Mouse (Mus musculus) hindbrain, embryonic 12.5 days (tissue): ENCODE results near the gene Efna3. TPM values are rescaled to one million over a fixed set of nuclear protein-coding genes. Genes with fewer than 3 reads are reported as not detected.
A peak's percentile ranks its signal among the peaks of the same experiment; 100 is the strongest.

Experiments used
- ATAC-seq: fragments of 200-750 bp; cut with Nextera tagmentation; 2 replicates; pipeline ENCODE4 v1.8.0; 2017; ENCODE audit warnings: moderate TSS enrichment; ENCODE audit not compliant: low FRiP score
- H3K27ac ChIP-seq: fragments of 300-500 bp; sonication (generic); 2 replicates; pipeline ENCODE4 v1.5.1; 2016; ENCODE audit warnings: mild to moderate bottlenecking
- H3K27me3 ChIP-seq: fragments of 300-500 bp; sonication (generic); 2 replicates; pipeline ENCODE4 v1.6.1; 2016; ENCODE audit warnings: mild to moderate bottlenecking
- H3K36me3 ChIP-seq: fragments of 300-500 bp; sonication (generic); 2 replicates; pipeline ENCODE4 v1.6.1; 2016; ENCODE audit warnings: mild to moderate bottlenecking
- H3K4me1 ChIP-seq: fragments of 300-500 bp; sonication (generic); 2 replicates; pipeline ENCODE4 v1.6.1; 2016
- H3K4me2 ChIP-seq: fragments of 300-500 bp; sonication (generic); replicated peaks from 2 replicates; pipeline ENCODE4 v1.6.1; 2016; ENCODE audit warnings: mild to moderate bottlenecking
- H3K4me3 ChIP-seq: fragments of 300-500 bp; sonication (generic); 2 replicates; pipeline ENCODE4 v1.5.1; 2016; ENCODE audit warnings: mild to moderate bottlenecking
- H3K9ac ChIP-seq: fragments of 300-500 bp; sonication (generic); 2 replicates; pipeline ENCODE4 v1.6.1; 2016; ENCODE audit warnings: mild to moderate bottlenecking, moderate library complexity
- H3K9me3 ChIP-seq: fragments of 300-500 bp; sonication (generic); replicated peaks from 2 replicates; pipeline ENCODE4 v1.6.1; 2016; ENCODE audit warnings: mild to moderate bottlenecking
- WGBS: fragments of 180-500 bp; shearing (Covaris S2); methylation state at CpG from one replicate; pipeline ENCODE4 v1.1.7; 2016; 5-methylcytosine and 5-hydroxymethylcytosine counted together
- polyA plus RNA-seq: library from polyadenylated mRNA; unstranded; fragments of >200 nt; fragmentation: Nextera tagmentation; extraction: Ambion mirVana; gene quantifications from 2 replicates; pipeline ENCODE4 v1.2.1, GENCODE M21; 2016

The Efna3 gene
- polyA plus RNA-seq, 1 experiment from 2014 or later = 22.2 TPM

DNA sequence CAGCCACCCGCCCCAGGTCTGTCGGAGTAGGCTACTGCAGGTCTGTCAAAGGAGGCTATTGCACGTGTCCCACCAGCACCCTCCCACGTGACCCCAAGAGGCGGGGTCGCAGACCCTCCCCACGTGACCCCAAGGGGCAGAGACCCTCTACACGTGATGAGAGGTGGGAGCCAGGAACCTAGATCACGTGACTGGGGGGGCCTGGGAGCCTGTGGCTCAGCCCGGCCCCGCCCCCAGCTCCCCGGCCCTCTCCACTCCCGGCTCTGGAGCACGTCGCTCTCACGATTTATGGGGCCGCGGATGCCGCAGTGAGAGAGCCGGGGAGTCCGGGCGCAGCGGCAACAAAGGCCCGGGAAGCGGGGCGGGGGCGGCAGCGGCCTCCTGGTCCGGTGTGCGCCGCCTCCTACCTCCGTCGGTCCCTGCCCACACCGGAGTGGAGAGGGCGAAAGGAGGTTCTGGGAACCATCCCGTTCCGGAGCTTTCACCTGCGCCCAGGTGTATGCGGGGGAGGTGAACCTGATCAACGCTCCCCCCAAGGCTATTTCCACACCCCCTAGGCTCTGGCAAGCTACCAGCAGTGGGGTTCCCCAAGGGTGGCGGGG, 2.1 kb downstream of the Efna3 start:
- Histone ChIP-seq H3K4me1 (peaks cover 61% of the 10 kb centered on the region), H3K4me2 (peak overlapping the region; percentile 87), H3K36me3 (no peaks in the 10 kb centered on the region), H3K4me3 (peak overlapping the region; percentile 70), H3K27ac (peak overlapping the region; percentile 88), H3K9ac (peak overlapping the region; percentile 80), H3K9me3 (no peaks in the 10 kb centered on the region), H3K27me3 (peaks cover 67% of the 10 kb centered on the region)
- ATAC-seq = peak; percentile 15; the same call in 1 of the 2 replicates
- 1% methylated on average over 40 of the region's 41 CpGs for WGBS

DNA sequence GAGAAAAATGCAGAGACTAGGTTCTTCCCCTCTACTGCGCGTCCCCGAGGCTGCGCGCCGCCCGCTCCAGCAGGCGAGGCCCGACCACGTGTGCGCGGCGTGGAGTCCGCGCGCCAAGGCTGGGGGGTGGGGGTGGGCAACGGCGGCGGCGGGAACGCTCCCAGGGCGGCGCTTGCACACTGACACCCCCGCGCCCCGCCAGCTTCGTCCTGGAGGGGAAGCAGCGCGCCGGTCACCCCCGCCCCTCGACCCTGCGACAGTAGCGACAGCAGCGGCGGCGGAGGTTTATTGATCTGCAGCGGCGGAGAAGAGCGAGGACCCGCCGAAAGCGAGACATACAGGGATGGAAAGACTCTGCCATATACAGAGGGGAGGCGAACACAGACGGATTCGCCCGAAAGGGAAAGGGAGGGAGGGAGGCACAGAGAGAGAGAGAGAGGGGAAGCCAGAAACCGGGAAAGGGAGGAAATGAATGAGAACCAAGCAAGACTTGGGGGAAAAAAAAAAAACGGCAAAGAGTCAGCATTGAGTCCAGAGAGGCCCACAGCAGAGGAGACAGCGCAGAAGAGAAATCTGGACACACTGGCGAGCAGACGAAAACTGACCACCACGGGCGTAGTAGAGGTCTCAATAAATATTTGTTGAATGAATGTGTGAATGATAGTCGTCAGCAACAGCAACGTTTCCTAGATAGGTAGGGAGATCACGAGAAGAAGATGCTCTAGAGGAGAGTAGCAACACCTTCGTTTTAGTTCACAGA, 3.0 kb downstream of the Efna3 start:
- no peaks in the 10 kb centered on the region for H3K9me3 ChIP-seq
- H3K4me3 ChIP-seq = peak overlapping the region; percentile 70
- H3K36me3 ChIP-seq = no peaks in the 10 kb centered on the region
- H3K4me1 ChIP-seq = peaks cover 70% of the 10 kb centered on the region
- peak overlapping the region; percentile 87 for H3K4me2 ChIP-seq
- whole genome bisulfite sequencing = 4% methylated on average over 58 of the region's 58 CpGs
- H3K27ac ChIP-seq = peak overlapping the region; percentile 88
- peaks cover 72% of the 10 kb centered on the region for H3K27me3 ChIP-seq
- H3K9ac ChIP-seq = peak overlapping the region; percentile 51; the same call in 1 of the 2 replicates
- no peak for ATAC-seq

DNA sequence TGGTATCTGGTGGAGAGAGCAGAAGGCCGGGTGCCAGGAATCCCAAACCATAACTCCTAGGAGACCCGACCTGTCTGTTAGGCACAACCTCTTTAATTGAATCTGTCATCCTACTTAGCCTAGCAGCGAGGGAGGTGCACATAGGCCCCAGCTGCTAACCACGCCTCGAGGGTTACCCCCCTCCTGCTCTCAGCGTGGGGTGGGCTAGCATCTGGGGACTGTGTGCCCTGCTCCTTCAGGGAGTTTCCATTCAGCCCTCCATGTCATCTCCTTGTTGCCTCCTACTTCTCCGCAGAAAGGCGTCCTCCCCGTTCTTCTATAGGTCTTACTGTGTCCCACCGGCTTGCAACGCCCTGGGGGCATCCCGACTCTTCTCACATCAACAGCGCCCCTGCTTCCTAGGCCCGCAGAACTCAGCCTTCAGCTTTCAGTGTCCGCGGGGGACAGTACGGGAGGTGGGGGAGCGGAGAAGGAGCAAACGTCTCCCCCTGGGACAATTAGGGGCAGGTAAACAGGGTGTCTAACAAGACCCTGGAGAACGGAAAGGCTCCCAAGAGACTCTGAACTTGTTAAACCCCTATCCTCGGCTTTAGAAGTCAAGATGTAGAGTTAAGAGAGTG, 3.7 kb downstream of the Efna3 start:
- Histone ChIP-seq H3K9me3 (no peaks in the 10 kb centered on the region), H3K4me1 (peaks cover 72% of the 10 kb centered on the region), H3K4me3 (peak overlapping the region; percentile 70), H3K27me3 (peaks cover 69% of the 10 kb centered on the region), H3K36me3 (no peaks in the 10 kb centered on the region), H3K27ac (peak overlapping the region; percentile 88; the same call in 1 of the 2 replicates), H3K9ac (peak overlapping the region; percentile 51; the same call in 1 of the 2 replicates), H3K4me2 (peak overlapping the region; percentile 87)
- 5% methylated on average over 21 of the region's 21 CpGs for WGBS
- no peak for ATAC-seq

DNA sequence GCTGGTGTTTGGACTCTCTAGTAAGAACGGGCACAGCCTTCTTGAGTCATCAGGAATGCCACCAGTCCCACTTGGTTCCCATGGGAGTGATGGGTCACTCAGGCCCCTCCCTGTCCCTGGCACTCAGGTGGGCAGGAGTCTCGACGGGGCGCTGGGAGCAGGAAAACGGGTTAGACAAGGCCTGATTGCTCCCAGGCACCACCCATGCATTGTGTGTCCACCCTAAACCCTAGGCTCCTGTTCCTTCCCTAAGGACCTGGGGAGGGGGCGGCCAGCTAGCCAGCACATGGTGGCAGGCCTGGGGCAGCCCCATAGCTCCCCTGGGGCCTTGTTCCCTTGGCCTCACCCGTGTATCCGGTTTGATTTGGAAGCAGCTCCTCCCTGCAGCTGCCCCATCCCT, 4.4 kb downstream of the Efna3 start:
- no peak for ATAC-seq
- Histone ChIP-seq H3K27me3 (peaks cover 63% of the 10 kb centered on the region), H3K4me1 (peaks cover 72% of the 10 kb centered on the region), H3K4me2 (no peak overlapping the region), H3K27ac (no peak overlapping the region), H3K9ac (no peak overlapping the region), H3K36me3 (no peaks in the 10 kb centered on the region), H3K4me3 (no peak overlapping the region), H3K9me3 (no peaks in the 10 kb centered on the region)
- WGBS = 68% methylated on average over 8 of the region's 8 CpGs

DNA sequence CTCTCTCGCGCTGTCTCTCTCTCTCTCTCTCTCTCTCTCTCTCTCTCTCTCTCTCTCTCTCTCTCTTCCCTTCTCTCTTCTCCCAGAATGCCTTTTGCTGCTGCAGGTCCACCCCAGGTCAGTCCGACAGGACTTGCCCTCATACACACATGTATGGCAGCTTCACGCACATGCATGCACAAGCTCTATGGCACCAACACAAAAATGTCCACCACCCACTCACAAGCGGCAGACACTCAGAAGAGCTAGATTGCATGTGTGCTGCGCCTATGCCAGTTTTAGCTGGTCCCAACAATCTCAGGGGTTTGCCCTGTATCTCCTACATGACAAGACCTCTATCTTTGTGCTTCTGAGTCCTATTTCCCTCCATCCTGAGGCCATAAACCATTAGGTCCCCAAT, 5.5 kb downstream of the Efna3 start:
- H3K27ac ChIP-seq = no peak overlapping the region
- no peaks in the 10 kb centered on the region for H3K9me3 ChIP-seq
- no peak overlapping the region for H3K9ac ChIP-seq
- no peak for ATAC-seq
- peak overlapping the region; percentile 53; the same call in 1 of the 2 replicates for H3K4me2 ChIP-seq
- no peaks in the 10 kb centered on the region for H3K36me3 ChIP-seq
- H3K4me1 ChIP-seq = peaks cover 71% of the 10 kb centered on the region
- WGBS = 53% methylated on average over 6 of the region's 6 CpGs
- H3K4me3 ChIP-seq = no peak overlapping the region
- peaks cover 57% of the 10 kb centered on the region for H3K27me3 ChIP-seq

DNA sequence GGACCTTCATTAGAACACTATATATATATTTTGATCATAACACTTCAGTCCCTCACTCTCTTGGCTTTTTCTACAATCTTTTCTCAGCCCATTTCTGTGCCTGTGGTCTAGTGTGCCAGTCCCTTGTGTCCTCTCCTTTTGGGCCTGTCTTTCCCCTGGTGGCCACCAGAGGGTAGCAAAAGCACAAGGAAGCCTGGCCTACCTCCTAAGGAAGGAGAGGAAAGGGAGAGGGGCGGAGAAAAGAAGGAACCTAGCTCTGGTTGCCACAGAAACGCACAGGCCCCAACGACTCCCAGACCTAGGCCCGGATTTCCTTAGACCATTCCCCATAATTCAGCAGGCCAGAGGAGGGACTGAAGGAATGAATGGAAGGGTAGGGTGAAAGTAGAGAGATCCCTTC, 5.9 kb downstream of the Efna3 start:
- Histone ChIP-seq H3K9ac (no peak overlapping the region), H3K9me3 (no peaks in the 10 kb centered on the region), H3K4me3 (no peak overlapping the region), H3K36me3 (no peaks in the 10 kb centered on the region), H3K27me3 (peaks cover 53% of the 10 kb centered on the region), H3K27ac (no peak overlapping the region), H3K4me1 (peaks cover 66% of the 10 kb centered on the region), H3K4me2 (peak overlapping the region; percentile 53)
- 0% methylated on average over 4 of the region's 4 CpGs for WGBS
- peak; percentile 39; the same call in 1 of the 2 replicates for ATAC-seq

DNA sequence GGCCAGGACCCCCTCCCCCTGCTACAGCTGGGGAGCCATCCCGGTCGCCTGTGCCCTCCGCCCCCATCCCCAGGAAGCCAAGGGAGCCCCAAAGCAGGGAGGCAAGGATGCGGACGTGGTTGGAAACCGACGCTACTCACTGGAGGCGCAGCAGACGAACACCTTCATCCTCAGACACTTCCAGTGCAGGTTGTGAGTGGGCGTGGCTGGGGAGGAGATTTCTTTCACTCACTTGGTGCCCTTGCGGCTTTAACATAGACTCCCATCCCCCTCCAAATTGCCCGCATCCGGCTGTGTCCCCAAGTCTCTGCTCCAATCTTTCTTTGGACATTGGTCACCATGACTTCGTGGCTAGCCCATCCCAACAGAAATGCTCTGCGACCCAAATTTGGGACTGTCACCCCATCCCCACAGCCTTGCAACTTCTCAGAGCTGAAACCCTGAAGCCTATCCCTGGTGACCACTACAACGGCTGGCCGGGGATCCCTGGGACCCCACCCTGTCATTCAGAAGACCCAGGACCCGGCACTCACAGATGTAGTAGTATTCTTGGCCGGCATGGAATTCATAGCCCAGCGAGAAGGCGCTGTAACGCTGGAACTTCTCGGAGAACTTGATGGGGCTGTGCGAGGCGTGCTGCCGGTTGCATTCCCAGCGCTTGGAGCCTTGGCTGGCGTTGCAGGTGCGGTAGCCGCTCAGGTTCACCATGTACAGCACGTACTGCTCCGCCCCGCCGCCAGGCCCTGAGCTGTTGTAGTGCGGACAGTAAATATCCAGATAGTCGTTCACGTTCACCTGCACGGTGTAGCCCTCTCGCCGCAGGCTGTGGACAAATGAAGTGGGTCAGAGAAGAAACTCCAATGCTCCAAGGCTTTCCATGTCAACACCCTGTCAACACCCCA, 6.6 kb downstream of the Efna3 start:
- H3K36me3 ChIP-seq = no peaks in the 10 kb centered on the region
- 0 out of 2 replicates have a peak, but pooled peaks have one; percentile 0 for ATAC-seq
- peak overlapping the region; percentile 19 for H3K4me3 ChIP-seq
- no peak overlapping the region for H3K27ac ChIP-seq
- H3K9me3 ChIP-seq = no peaks in the 10 kb centered on the region
- WGBS = 9% methylated on average over 40 of the region's 40 CpGs
- peaks cover 47% of the 10 kb centered on the region for H3K27me3 ChIP-seq
- peaks cover 60% of the 10 kb centered on the region for H3K4me1 ChIP-seq
- H3K4me2 ChIP-seq = peak overlapping the region; percentile 53
- peak overlapping the region; percentile 1; the same call in 1 of the 2 replicates for H3K9ac ChIP-seq

DNA sequence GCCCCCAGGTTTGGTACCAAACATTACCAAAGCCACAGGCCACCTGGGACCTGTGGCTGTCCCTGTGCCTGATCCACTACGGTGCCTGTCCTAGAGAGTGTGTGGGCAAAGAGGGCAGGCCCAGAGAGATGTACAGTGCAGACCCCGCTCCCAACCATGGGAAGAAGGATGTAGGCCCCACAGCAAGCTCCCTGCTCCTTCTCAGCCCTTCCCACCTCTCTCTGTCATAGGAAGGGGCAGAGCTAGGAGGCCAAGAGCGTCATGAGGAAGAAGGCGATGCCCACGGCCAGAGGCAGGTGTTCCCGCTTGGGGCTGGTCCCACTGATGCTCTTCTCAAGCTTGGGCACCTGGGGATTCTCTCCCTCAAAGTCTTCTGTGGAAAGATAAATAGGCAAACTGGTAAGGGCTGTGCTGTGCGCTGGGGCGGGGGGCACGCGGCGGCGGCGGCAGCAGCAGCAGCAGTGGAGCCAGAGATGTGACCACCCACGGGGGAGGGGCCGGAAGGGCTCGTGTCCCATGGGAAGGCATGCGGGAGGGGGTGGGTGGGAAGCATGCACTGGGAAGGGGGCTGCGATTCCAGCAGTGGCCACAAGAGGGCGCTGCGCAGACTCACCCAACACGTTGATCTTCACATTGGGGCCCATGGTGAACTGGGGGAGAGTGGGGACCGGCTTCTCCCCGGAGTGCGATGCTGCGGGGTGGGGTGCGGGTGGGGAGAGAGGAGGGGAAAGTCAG, 7.4 kb downstream of the Efna3 start:
- WGBS = 6% methylated on average over 26 of the region's 26 CpGs
- Histone ChIP-seq H3K4me1 (peaks cover 52% of the 10 kb centered on the region), H3K27me3 (peaks cover 39% of the 10 kb centered on the region), H3K9me3 (0 out of 2 replicates have a peak, but pooled peaks cover 4% of the 10 kb centered on the region), H3K27ac (no peak overlapping the region), H3K9ac (peak overlapping the region; percentile 55), H3K4me2 (peak overlapping the region; percentile 53), H3K36me3 (no peaks in the 10 kb centered on the region), H3K4me3 (peak overlapping the region; percentile 19)
- ATAC-seq = peak; percentile 14; the same call in 1 of the 2 replicates

DNA sequence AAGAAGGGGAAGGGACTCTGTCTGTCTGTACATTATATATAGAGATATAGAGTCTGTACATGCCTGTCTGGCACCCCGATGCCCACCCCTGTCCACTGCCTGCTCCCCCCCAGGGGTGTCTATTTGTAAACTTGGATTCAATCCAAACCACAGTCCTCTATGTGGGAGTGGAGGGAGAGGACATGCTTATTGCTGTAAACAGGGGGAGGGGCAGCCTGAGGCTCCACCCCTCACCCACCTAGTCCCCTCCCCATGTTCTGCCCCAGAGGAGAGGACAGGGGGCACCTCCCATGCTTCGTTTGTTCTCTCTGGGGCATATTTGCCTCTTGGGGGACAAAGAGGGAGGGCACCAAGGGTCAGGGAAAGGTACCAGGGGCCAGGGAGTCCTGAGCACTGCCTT, 8.0 kb downstream of the Efna3 start:
- H3K9me3 ChIP-seq = 0 out of 2 replicates have a peak, but pooled peaks cover 4% of the 10 kb centered on the region
- peak overlapping the region; percentile 55; the same call in 1 of the 2 replicates for H3K9ac ChIP-seq
- no peak overlapping the region for H3K4me2 ChIP-seq
- H3K27ac ChIP-seq = no peak overlapping the region
- H3K36me3 ChIP-seq = no peaks in the 10 kb centered on the region
- 0 out of 2 replicates have a peak, but pooled peaks have one; percentile 1 for ATAC-seq
- 48% methylated on average over 2 of the region's 2 CpGs for WGBS
- peaks cover 47% of the 10 kb centered on the region for H3K4me1 ChIP-seq
- peaks cover 34% of the 10 kb centered on the region for H3K27me3 ChIP-seq
- no peak overlapping the region for H3K4me3 ChIP-seq

DNA sequence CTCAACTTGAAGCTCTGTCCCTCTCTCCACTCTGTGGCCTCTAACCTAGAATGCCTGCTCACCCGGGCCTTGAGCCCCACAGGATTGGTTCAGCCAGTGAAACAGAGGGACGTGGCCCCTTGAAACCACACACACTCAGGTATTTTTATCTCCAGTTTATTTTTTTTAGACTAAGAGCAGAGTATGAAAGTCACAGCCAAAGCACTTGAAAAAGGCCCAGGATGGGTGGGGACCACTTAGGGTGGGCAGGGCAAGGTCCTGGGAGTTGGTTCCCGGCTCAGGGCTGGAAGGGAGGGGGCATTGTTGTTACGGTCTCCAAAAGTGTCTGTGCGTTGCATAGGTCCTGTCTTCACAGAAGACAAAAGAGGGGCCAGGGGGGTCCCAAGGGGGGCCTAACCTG, 8.4 kb downstream of the Efna3 start:
- Histone ChIP-seq H3K9ac (no peak overlapping the region), H3K4me2 (no peak overlapping the region), H3K27ac (no peak overlapping the region), H3K27me3 (peaks cover 31% of the 10 kb centered on the region), H3K4me3 (no peak overlapping the region), H3K9me3 (0 out of 2 replicates have a peak, but pooled peaks cover 4% of the 10 kb centered on the region), H3K4me1 (peaks cover 42% of the 10 kb centered on the region), H3K36me3 (no peaks in the 10 kb centered on the region)
- 77% methylated on average over 5 of the region's 5 CpGs for WGBS
- no peak for ATAC-seq

DNA sequence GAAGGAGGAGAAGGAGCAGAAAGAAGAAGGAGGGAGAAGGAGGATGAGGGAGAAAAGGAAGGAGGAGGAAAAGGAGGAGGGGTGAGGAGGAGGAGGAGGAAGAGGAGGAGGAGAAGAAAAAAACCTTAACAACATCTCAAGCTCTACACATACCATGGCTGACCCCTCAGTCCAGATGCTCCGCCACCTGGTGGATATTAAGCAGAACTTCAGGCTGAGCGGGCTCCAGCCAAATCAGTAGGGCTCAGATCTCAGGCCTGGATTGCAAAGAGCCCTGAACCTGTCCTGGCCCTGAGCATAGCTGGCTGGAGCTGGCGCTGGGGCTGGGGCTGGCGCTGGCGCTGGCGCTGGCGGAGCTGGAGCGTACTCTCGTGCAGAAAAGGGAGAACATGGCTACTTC, 14.7 kb downstream of the Efna3 start:
- ATAC-seq = peak; percentile 58
- WGBS = 3% methylated on average over 9 of the region's 9 CpGs
- H3K36me3 ChIP-seq = no peaks in the 10 kb centered on the region
- no peaks in the 10 kb centered on the region for H3K4me1 ChIP-seq
- peaks cover 6% of the 10 kb centered on the region; the same call in 1 of the 2 replicates for H3K27me3 ChIP-seq
- no peak overlapping the region for H3K27ac ChIP-seq
- 0 out of 2 replicates have a peak, but pooled peaks cover 4% of the 10 kb centered on the region for H3K9me3 ChIP-seq
- no peak overlapping the region for H3K4me2 ChIP-seq
- H3K9ac ChIP-seq = no peak overlapping the region
- no peak overlapping the region for H3K4me3 ChIP-seq
